Mouse (Mus musculus) megakaryocyte-erythroid progenitor cell, adult 5 weeks (primary cell): ENCODE data around the gene Lipi. TPM values are rescaled to one million over a fixed set of nuclear protein-coding genes. Genes with fewer than 3 reads are reported as not detected.

Experiments used
- polyA plus RNA-seq: library from polyadenylated mRNA; stranded (reverse); fragments of >175 nt; gene quantifications from 2 replicates; pipeline ENCODE4 v1.2.3, GENCODE M21; 2012

The Lipi gene
- polyA plus RNA-seq = not detected in 2 replicates

DNA sequence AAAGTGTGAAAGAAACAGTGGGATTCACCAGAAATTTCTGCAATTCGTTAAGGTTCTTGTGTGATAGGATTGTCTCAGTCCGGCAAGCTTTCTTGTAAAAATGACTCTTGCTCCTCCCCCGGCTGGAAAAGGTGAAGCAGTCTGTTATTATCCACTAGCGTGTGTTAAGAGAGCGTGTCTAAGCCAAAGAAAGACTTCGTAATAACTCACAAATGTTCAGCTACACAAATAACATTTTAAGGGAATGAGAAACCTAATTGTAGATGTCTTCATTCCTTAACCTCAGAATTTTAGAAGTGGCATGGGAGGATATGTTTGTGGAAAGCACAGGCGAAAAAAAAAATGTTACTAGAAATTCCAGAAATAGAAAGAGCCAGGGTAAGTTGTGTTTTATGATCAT, at the start of gene Lipi:
Gene Lipi (minus strand): TSS at position 101 of the 400 bp plus-strand sequence.

DNA sequence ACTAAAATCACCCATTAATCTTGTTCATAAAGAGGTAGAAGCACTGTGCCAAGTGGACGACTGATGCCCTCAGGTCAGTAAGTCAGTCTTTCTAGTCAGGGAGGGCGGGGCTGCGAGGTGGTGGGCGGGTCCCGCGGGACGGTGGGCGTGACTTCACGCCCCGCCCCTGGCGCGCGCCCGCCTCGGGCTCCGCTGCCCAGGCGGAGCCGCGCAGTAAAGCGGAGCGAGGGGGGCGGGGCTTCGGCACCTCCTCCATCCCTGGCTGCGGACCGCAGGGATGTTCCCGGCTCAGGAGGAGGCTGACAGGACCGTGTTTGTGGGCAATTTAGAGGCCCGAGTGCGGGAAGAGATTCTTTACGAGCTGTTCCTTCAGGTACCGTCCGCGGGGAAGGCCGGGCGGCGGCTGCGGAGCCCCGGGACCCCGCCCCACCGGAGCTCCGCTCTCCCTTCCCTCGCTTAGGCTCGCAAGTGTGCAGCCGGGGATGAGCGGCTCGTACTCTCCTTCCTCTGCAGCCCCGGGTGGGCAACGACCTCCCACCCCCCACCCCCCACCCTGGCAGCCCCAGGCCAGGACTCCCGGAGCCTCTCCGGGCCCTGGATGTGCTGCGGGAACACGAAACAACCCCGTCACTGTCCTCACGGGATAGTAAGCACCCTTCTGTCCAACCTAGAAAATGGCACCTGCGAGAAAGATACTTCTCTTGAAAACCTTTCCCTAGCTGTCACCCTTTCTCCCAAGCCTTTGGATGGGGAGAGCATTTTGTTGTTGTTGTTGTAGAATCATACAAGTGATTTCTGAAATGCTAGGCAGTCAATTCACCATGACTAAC, 7.0 kb upstream of the Lipi start, which contains the start of gene Rbm11:
Gene Rbm11 (plus strand): TSS at position 174 of the 830 bp plus-strand sequence.

Other genes starting within 250 kb of the Lipi start
- not detected in 2 replicates for gene Rbm11, start 6.8 kb upstream of the Lipi start, polyA plus RNA-seq
- 1.1 TPM in 2 replicates for gene Hspa13, start 181.0 kb upstream of the Lipi start, polyA plus RNA-seq